Mouse (Mus musculus) inflammation-experienced regulatory T-cells, adult 6 months (primary cell): ENCODE results near the gene Slc39a3. TPM values are rescaled to one million over a fixed set of nuclear protein-coding genes. Genes with fewer than 3 reads are reported as not detected.

ENCODE experiments used
- ATAC-seq: one replicate; pipeline ENCODE4 v1.8.0; 2017
- polyA plus RNA-seq, 3 experiments: library from polyadenylated mRNA; unstranded; fragments of 100-300 nt; shearing (Covaris generic); gene quantifications; one replicate each; pipeline ENCODE4 v1.2.1; 2017

Gene Slc39a3
- polyA plus RNA-seq, 3 experiments from 2014 or later, result 2.4 to 5.0 (median 2.7) TPM

DNA sequence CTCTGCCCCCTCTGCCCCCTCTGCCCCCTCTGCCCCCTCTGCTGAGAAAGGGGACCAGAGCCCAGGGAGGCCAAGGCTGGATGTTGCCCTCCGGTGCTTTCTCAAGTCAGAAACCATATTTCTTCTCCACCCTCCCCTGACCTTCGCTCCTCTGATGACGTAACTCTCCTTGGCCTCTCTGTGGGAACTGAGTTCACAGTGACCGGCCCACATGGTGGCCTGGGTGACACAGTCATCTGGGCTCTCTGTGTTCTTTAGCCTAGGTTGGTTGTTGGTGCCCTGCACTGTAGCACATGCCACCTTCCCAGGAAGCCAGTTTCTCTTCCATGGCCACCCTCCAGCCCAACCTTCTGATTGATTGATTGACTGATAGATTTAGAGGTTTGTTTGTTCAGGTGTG lies 54.8 kb downstream of the Slc39a3 start:
- ATAC-seq, result no peak

DNA sequence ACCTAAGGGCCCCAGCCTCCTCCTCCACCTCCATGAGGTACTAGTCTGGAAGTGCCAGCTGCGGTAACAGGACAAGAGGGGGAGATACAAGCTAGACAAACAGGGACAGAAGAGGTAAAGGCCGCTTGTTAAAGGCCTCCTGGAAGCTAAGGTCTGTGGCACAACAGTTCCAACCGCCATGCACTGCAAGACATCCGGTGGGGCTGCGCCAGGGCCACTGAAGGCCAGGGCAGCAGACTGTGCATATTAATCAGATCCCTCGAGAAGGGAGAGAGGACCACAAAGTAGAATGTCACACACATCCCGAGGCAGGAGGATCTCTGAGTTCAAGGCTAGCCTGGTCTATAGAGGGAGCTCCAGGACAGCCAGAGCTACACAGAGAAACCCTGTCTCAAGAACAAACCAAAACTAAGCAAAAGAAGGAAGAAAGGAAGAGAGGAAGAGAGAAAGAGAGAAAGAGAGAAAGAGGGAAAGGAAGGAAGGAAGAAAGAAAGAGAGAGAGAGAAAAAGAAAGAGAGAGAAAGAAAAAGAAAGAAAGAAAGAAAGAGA lies 55.6 kb downstream of the Slc39a3 start:
- ATAC-seq, result no peak

Other genes with a start within 250 kb of the Slc39a3 start
- 10 to 100 TPM; 12.1 to 22.6 (median 17.8) TPM for gene Sf3a2, start 239.2 kb downstream of the Slc39a3 start, polyA plus RNA-seq
- 100 to 1,000 TPM; 127 to 149 (median 146) TPM for gene Plekhj1, start 238.8 kb downstream of the Slc39a3 start, polyA plus RNA-seq
- gene Amh, start 232.2 kb downstream of the Slc39a3 start, polyA plus RNA-seq, result not detected
- gene Jsrp1, start 223.9 kb downstream of the Slc39a3 start, polyA plus RNA-seq, result not detected
- gene Oaz1, start 210.8 kb downstream of the Slc39a3 start, polyA plus RNA-seq, result 1,000 to 10,000 TPM; 1,680 to 2,431 (median 2,240) TPM
- gene Lingo3, start 193.4 kb downstream of the Slc39a3 start, polyA plus RNA-seq, result not detected
- 100 to 1,000 TPM; 144 to 210 (median 202) TPM for gene Lsm7, start 182.2 kb downstream of the Slc39a3 start, polyA plus RNA-seq
- 10 to 100 TPM in 2 of 3 experiments, 1 to 10 TPM in 1; 9.6 to 15.0 (median 12.1) TPM for gene Sppl2b, start 182.2 kb downstream of the Slc39a3 start, polyA plus RNA-seq
- not detected for gene Tmprss9, start 165.6 kb downstream of the Slc39a3 start, polyA plus RNA-seq
- gene Timm13, start 136.5 kb downstream of the Slc39a3 start, polyA plus RNA-seq, result 100 to 1,000 TPM; 207 to 260 (median 248) TPM
- 1 to 10 TPM; 2.4 to 4.5 (median 3.5) TPM for gene Lmnb2, start 119.2 kb downstream of the Slc39a3 start, polyA plus RNA-seq
- gene Gadd45b, start 107.4 kb downstream of the Slc39a3 start, polyA plus RNA-seq, result 10 to 100 TPM; 26.4 to 51.5 (median 39.3) TPM
- gene Gng7, start 22.5 kb downstream of the Slc39a3 start, polyA plus RNA-seq, result not detected
- gene Diras1, start 11.8 kb downstream of the Slc39a3 start, polyA plus RNA-seq, result not detected
- gene Sgta, start 22.8 kb upstream of the Slc39a3 start, polyA plus RNA-seq, result 10 to 100 TPM; 66.4 to 86.5 (median 71.0) TPM
- 1 to 10 TPM; 1.9 to 2.7 (median 2.5) TPM for gene Thop1, start 32.6 kb upstream of the Slc39a3 start, polyA plus RNA-seq
- not detected for gene Creb3l3, start 61.4 kb upstream of the Slc39a3 start, polyA plus RNA-seq
- gene Map2k2, start 68.5 kb upstream of the Slc39a3 start, polyA plus RNA-seq, result 10 to 100 TPM; 22.1 to 27.1 (median 23.3) TPM
- 10 to 100 TPM in 1 of 3 experiments, 1 to 10 TPM in 2; 8.5 to 10.8 (median 9.3) TPM for gene Zbtb7a, start 97.8 kb upstream of the Slc39a3 start, polyA plus RNA-seq
- 10 to 100 TPM; 15.4 to 21.5 (median 17.1) TPM for gene Pias4, start 130.5 kb upstream of the Slc39a3 start, polyA plus RNA-seq
- 1,000 to 10,000 TPM in 1 of 3 experiments, 100 to 1,000 TPM in 2; 925 to 1,158 (median 972) TPM for gene Eef2, start 139.2 kb upstream of the Slc39a3 start, polyA plus RNA-seq
- gene Dapk3, start 145.6 kb upstream of the Slc39a3 start, polyA plus RNA-seq, result 1 to 10 TPM; 3.1 to 5.4 (median 3.6) TPM
- not detected for gene 4930442H23Rik, start 146.4 kb upstream of the Slc39a3 start, polyA plus RNA-seq
- under 1 TPM in 2 of 3 experiments, not detected in 1; 0.17 to 0.28 TPM for gene Nmrk2, start 164.6 kb upstream of the Slc39a3 start, polyA plus RNA-seq
- gene Atcay, start 193.4 kb upstream of the Slc39a3 start, polyA plus RNA-seq, result 10 to 100 TPM in 1 of 3 experiments, 1 to 10 TPM in 2; 4.8 to 12.6 (median 5.1) TPM
- gene Zfr2, start 195.7 kb upstream of the Slc39a3 start, polyA plus RNA-seq, result 1 to 10 TPM in 1 of 3 experiments, under 1 TPM in 2; 0.20 to 1.0 (median 0.37) TPM
- gene Matk, start 215.5 kb upstream of the Slc39a3 start, polyA plus RNA-seq, result 10 to 100 TPM; 30.1 to 68.1 (median 64.4) TPM
- 100 to 1,000 TPM; 111 to 148 (median 127) TPM for gene Mrpl54, start 229.5 kb upstream of the Slc39a3 start, polyA plus RNA-seq
- 10 to 100 TPM in 2 of 3 experiments, 1 to 10 TPM in 1; 9.9 to 12.4 (median 12.3) TPM for gene Apba3, start 229.5 kb upstream of the Slc39a3 start, polyA plus RNA-seq